Mouse (Mus musculus) liver, postnatal 0 days (tissue): ENCODE measurements around the gene Tuba1a. TPM values are rescaled to one million over a fixed set of nuclear protein-coding genes. Genes with fewer than 3 reads are reported as not detected.

Experiments used
- ATAC-seq: fragments of 200-750 bp; cut with Nextera tagmentation; 2 replicates; pipeline ENCODE4 v1.8.0; 2017; ENCODE audit warnings: mild to moderate bottlenecking, moderate library complexity
- DNase-seq: peaks from one replicate; pipeline ENCODE4 v3.0.0-alpha.2; 2016
- H3K27ac ChIP-seq: fragments of 300-500 bp; sonication (generic); 2 replicates; pipeline ENCODE4 v1.5.1; 2014; ENCODE audit warnings: antibody characterized with exemption, moderate library complexity, mild to moderate bottlenecking, low read depth
- H3K27me3 ChIP-seq: fragments of 300-500 bp; sonication (generic); 2 replicates; pipeline ENCODE4 v1.6.1; 2014; ENCODE audit warnings: low read length, control low read depth, mixed read lengths; ENCODE audit not compliant: insufficient read depth
- H3K36me3 ChIP-seq: fragments of 300-500 bp; sonication (generic); replicated peaks from 2 replicates; pipeline ENCODE4 v1.6.1; 2014; ENCODE audit warnings: mild to moderate bottlenecking, control low read depth, low read length, moderate library complexity, mixed read lengths; ENCODE audit not compliant: insufficient read depth
- H3K4me1 ChIP-seq: fragments of 300-500 bp; sonication (generic); 2 replicates; pipeline ENCODE4 v1.6.1; 2014; ENCODE audit warnings: antibody characterized with exemption, mild to moderate bottlenecking, control low read depth; ENCODE audit not compliant: insufficient read depth
- H3K4me2 ChIP-seq: fragments of 300-500 bp; sonication (generic); 2 replicates; pipeline ENCODE4 v1.6.1; 2014; ENCODE audit warnings: low read depth, mild to moderate bottlenecking, low read length, moderate library complexity, mixed read lengths
- H3K4me3 ChIP-seq: fragments of 300-500 bp; sonication (generic); 2 replicates; pipeline ENCODE4 v1.5.1; 2014; ENCODE audit warnings: low read depth, low read length
- H3K9ac ChIP-seq: fragments of 300-500 bp; sonication (generic); replicated peaks from 2 replicates; pipeline ENCODE4 v1.6.1; 2014; ENCODE audit warnings: mild to moderate bottlenecking, moderate library complexity
- H3K9me3 ChIP-seq: fragments of 300-500 bp; sonication (generic); 2 replicates; pipeline ENCODE4 v1.6.1; 2016; ENCODE audit warnings: mild to moderate bottlenecking, control low read depth, low read length, mixed read lengths
- CTCF ChIP-seq: sonication (generic); IDR thresholded peaks from 2 replicates; pipeline ENCODE4 v1.5.1; 2016; ENCODE audit warnings: antibody characterized with exemption, low read depth
- EP300 ChIP-seq: IDR thresholded peaks from 2 replicates; pipeline ENCODE4 v1.6.1; 2016; ENCODE audit warnings: antibody characterized with exemption, low read depth, mild to moderate bottlenecking
- WGBS: fragments of 180-500 bp; shearing (Covaris S2); extraction: QIAGEN DNeasy Blood & Tissue Kit; methylation state at CpG from one replicate; pipeline ENCODE4 v1.1.7; 2014; ENCODE audit not compliant: insufficient replicate concordance; 5-methylcytosine and 5-hydroxymethylcytosine counted together
- polyA plus RNA-seq: library from polyadenylated mRNA; unstranded; fragments of >200 nt; fragmentation: Nextera tagmentation; extraction: Ambion mirVana; gene quantifications from 2 replicates; pipeline ENCODE4 v1.2.1, GENCODE M21; 2015

Tuba1a gene
- polyA plus RNA-seq = 28.1 and 28.7 TPM in 2 replicates

DNA sequence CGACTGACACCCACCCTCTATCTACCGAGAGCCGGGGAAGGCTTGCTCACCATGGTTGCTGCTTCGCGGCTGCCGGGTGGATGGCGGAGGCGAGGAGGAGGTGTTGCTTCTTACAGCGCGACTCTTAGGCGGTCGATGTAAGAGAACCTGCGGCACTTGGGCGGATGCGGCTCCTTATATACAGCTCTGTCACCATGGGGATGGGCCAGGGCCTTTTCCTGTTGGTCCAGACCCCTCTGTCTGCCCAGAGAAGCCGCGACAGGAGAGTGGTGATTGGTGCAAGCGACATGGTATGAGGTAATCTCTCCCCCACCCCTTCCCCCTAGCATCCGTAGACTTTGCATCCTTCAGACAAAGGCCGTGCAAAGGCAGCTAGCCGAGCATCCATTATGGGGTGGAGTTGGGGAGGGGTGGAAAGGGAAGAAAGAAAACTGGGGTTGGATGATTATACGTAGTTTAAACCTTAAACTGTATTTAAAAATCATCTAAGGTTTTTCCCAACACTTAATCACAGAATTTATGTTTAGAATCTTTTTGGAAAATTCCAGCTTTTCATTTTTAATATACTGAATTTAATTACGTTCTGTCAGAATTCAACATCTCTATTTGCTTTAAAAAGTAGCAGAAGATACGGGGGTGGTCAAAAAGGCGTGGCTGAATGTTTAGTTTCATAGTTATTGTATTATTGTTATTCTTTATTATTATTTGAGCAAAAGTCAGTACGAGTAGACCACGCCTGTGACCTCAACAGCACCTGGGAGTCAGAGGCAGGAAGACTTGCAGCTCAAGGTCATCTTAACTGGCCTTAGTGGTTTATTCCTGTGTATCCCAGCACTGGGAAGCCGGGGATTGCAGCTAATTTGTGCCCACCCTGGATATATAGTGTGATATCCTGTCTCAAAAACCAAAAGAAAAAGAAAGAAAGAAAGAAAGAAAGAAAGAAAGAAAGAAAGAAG lies at the start of gene Tuba1a, which contains the start of gene Gm49450:
TSS of gene Tuba1a (minus strand) at position 303 of the 956 bp plus-strand sequence.
TSS of gene Gm49450 (minus strand) at position 151 of the 956 bp plus-strand sequence.
- WGBS = 11% methylated on average over 28 of the region's 28 CpGs
- Histone ChIP-seq H3K27ac (peak within 1 kb of the TSS; percentile 50; the same call in 1 of the 2 replicates), H3K27me3 (peaks cover 10% of the 10 kb centered on the region; the same call in 1 of the 2 replicates), H3K36me3 (no peaks in the 10 kb centered on the region), H3K4me1 (peaks cover 5% of the 10 kb centered on the region; the same call in 1 of the 2 replicates), H3K4me2 (peak within 1 kb of the TSS; percentile 88), H3K9me3 (no peaks in the 10 kb centered on the region), H3K9ac (peak within 1 kb of the TSS; percentile 65), H3K4me3 (peak within 1 kb of the TSS; percentile 62)
- peak; percentile 68 for DNase-seq
- TF ChIP-seq CTCF (no peak), EP300 (no peak)
- ATAC-seq = peak; percentile 86

DNA sequence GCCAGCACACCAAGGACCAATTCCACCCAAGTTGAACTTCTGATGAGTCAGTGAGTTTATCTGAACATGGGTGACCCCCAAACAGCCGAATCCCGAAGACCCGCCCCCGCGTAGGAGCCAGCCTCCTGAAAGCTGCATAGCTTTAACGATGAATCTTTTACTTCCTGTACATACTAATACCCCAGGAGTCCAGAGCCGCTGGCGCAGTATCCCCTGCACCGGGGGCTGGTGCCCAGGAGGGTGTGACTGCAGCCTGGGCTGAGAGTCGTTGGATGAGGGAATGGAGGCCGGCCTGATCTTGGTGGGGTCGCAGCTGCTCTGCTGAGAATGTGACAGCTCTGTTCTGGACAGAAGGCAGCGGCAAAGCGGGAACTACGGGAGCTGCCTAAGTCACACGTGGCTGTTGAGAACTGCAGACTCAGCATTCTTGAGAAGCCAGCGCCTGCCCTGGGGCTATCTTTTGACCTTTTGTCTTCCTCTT lies 48.0 kb upstream of the Tuba1a start:
- Histone ChIP-seq H3K27ac (no peak overlapping the region), H3K4me3 (peak overlapping the region; percentile 24), H3K4me1 (peaks cover 10% of the 10 kb centered on the region), H3K36me3 (no peaks in the 10 kb centered on the region), H3K9me3 (peaks cover 3% of the 10 kb centered on the region; the same call in 1 of the 2 replicates), H3K9ac (no peak overlapping the region; the same call in none of the 2 replicates), H3K4me2 (peak overlapping the region; percentile 65), H3K27me3 (no peaks in the 10 kb centered on the region)
- no peak for DNase-seq
- WGBS = 17% methylated on average over 17 of the region's 17 CpGs
- ATAC-seq = peak; percentile 35
- peak; percentile 16; the same call in 1 of the 2 replicates for TF ChIP-seq CTCF
- TF ChIP-seq EP300 = no peak

DNA sequence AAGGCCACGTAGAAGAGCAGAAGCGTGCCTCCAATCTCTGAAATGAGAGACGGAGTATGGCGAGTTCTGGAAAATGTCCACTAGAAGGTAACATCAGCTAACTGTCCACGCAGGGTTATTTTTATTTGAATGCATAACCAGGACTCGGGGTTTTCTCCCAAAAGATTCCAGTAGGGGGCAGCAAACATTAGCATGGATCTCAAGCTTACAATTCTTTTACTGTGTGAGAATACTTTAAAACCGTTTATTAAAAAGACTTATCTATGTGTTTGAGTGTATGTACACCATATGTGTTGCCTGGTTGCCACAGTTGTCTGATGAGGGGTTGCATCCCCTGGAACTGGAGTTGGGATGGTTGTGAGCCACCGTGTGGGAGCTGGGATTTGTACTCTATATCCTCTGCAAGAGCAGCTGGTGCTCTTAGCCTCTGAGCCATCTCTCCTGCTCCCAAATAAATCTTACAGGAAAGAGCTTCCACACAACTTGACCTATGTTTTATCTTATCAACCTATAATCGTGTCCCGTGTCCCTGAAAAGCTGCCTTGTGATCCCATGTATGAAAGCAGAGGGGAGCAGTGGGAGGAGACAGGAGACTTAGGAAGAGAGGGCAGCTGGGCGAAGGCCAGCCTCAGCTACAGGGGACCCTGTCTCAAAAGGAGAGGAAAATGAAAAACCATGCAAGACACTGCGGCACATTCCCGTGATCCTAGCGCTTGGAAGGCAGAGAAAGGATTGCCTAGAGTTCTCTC lies 47.2 kb upstream of the Tuba1a start:
- ATAC-seq (no peak; the same call in 1 of the 2 replicates), DNase-seq (peak; percentile 62)
- H3K36me3 ChIP-seq = no peaks in the 10 kb centered on the region
- H3K4me1 ChIP-seq = peaks cover 10% of the 10 kb centered on the region
- TF ChIP-seq CTCF (peak; percentile 72), EP300 (no peak)
- H3K4me2 ChIP-seq = peak overlapping the region; percentile 65
- no peaks in the 10 kb centered on the region for H3K27me3 ChIP-seq
- H3K9ac ChIP-seq = no peak overlapping the region
- H3K9me3 ChIP-seq = peaks cover 3% of the 10 kb centered on the region; the same call in 1 of the 2 replicates
- H3K4me3 ChIP-seq = peak overlapping the region; percentile 24; the same call in 1 of the 2 replicates
- H3K27ac ChIP-seq = no peak overlapping the region
- 39% methylated on average over 14 of the region's 14 CpGs for WGBS

DNA sequence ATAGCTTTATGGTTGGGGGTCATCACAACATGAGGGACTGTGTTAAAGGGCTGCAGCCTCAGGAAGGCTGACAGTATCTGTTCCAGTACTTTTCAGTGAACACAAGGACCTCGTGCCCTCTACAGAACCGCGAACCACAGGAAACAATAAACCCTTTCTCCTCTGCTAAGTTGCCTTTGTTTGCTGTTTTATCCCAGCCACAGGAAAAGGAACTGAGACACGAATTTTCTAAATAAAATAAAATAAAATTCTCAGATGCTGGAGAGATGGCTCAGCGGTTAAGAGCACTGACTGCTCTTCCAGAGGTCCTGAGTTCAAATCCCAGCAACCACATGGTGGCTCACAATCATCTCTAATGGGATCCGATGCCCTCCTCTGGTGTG lies 45.3 kb upstream of the Tuba1a start:
- DNase-seq (no peak), ATAC-seq (no peak)
- H3K4me1 ChIP-seq = peaks cover 10% of the 10 kb centered on the region
- H3K4me2 ChIP-seq = no peak overlapping the region
- peaks cover 2% of the 10 kb centered on the region; the same call in 1 of the 2 replicates for H3K9me3 ChIP-seq
- TF ChIP-seq CTCF (no peak), EP300 (no peak)
- no peaks in the 10 kb centered on the region for H3K27me3 ChIP-seq
- WGBS = 27% methylated on average over 6 of the region's 6 CpGs
- H3K4me3 ChIP-seq = no peak overlapping the region
- H3K27ac ChIP-seq = no peak overlapping the region
- no peaks in the 10 kb centered on the region for H3K36me3 ChIP-seq
- 0 out of 2 replicates have a peak overlapping the region, but pooled peaks have one; percentile 7 for H3K9ac ChIP-seq

DNA sequence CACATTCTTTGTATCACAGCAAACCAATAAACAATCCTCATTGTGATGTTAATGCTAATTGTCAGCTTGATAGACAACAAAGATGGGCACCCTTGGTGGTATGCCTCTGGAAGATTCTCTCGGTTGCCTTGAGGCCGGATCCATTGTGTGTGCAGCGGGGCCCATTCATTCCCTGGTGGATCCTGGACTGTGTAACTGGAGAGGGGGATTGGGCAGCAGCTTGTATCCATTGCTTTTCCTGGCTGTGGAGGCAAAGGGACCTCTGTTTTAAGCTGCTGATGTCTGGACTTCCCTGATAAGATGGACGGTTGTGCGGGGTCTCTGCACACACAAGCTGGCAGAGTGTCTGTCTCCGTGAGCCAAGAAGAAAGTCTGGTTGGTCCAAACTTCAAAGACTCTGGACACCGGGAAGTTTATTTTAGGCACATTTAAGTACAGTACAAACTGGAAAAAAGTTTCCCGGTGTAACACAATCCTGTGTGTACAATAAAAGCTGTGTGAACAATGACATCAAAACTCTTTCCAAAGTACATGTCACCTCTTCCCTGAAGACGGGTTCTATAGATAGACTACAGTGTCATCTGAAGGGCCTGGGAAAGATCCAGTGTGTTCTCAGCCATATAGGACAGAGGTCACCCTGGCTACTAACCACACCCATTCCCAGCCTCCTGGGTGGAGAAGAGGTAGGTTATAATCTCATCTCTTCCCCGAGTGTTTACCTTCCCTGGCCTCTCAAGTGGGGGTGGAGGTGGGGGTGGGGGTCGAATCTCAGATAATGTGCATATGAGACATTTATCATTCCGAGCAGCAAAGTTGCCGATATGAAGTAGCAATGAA lies 44.7 kb upstream of the Tuba1a start:
- H3K9me3 ChIP-seq = no peaks in the 10 kb centered on the region
- H3K4me2 ChIP-seq = no peak overlapping the region
- H3K27me3 ChIP-seq = no peaks in the 10 kb centered on the region
- ATAC-seq (peak; percentile 56), DNase-seq (no peak)
- peak overlapping the region; percentile 7; the same call in 1 of the 2 replicates for H3K9ac ChIP-seq
- no peaks in the 10 kb centered on the region for H3K36me3 ChIP-seq
- H3K4me1 ChIP-seq = peaks cover 14% of the 10 kb centered on the region
- 47% methylated on average over 13 of the region's 13 CpGs for WGBS
- TF ChIP-seq EP300 = 0 out of 2 replicates have a peak, but pooled peaks have one; percentile 14
- no peak for TF ChIP-seq CTCF
- H3K27ac ChIP-seq = no peak overlapping the region
- H3K4me3 ChIP-seq = no peak overlapping the region
